Mouse (Mus musculus) myocyte (in vitro differentiated cells): ENCODE measurements around the gene Slc9a9. TPM values are rescaled to one million over a fixed set of nuclear protein-coding genes. Genes with fewer than 3 reads are reported as not detected.

Experiments
- H3K27me3 ChIP-seq: one replicate; pipeline ENCODE4 v1.6.1; 2011; ENCODE audit not compliant: control insufficient read depth, insufficient read depth, insufficient read length
- H3K36me3 ChIP-seq: one replicate; pipeline ENCODE4 v1.6.1; 2011; ENCODE audit not compliant: control insufficient read depth, insufficient read depth
- H3K4me2 ChIP-seq: one replicate; pipeline ENCODE4 v1.6.1; 2011; ENCODE audit warnings: low read depth, control low read depth
- H3K4me3 ChIP-seq: one replicate; pipeline ENCODE4 v1.5.1; 2011; ENCODE audit warnings: mild to moderate bottlenecking, control low read depth, moderate library complexity
- H3K79me2 ChIP-seq: one replicate; pipeline ENCODE4 v1.6.1; 2011; ENCODE audit not compliant: control insufficient read depth, insufficient read depth
- H3ac ChIP-seq: one replicate; pipeline ENCODE4 v1.6.1; 2011; ENCODE audit not compliant: control insufficient read depth, insufficient read length
- CEBPB ChIP-seq: IDR thresholded peaks from 2 replicates; pipeline ENCODE4 v1.6.1; 2011; ENCODE audit warnings: mild to moderate bottlenecking, moderate library complexity; ENCODE audit not compliant: poor library complexity, insufficient read depth, severe bottlenecking
- E2F4 ChIP-seq: IDR thresholded peaks from one replicate; pipeline ENCODE4 v1.6.1; 2011; ENCODE audit warnings: mild to moderate bottlenecking, control low read depth, moderate library complexity; ENCODE audit not compliant: insufficient read depth
- MAX ChIP-seq: IDR thresholded peaks from one replicate; pipeline ENCODE4 v1.6.1; 2011; ENCODE audit warnings: low read depth, mild to moderate bottlenecking, control low read depth
- MYOD1 ChIP-seq, 3 experiments: IDR thresholded peaks; one replicate each; pipeline ENCODE4 v1.6.1; 2011; ENCODE audit warnings: control low read depth in 2 of 3, low read depth in 2 of 3, mild to moderate bottlenecking in 2 of 3, moderate library complexity in 1 of 3; ENCODE audit not compliant: insufficient read length in 2 of 3, control insufficient read depth in 1 of 3
- MYOG ChIP-seq, 3 experiments: IDR thresholded peaks; one replicate each; pipeline ENCODE4 v1.6.1; 2011; ENCODE audit warnings: control low read depth in 2 of 3, low read depth in 2 of 3, mild to moderate bottlenecking in 2 of 3; ENCODE audit not compliant: insufficient read length in 2 of 3, control insufficient read depth in 1 of 3, insufficient read depth in 1 of 3
- POLR2A ChIP-seq: IDR thresholded peaks from one replicate; pipeline ENCODE4 v1.6.1; 2011; ENCODE audit warnings: low read depth, mild to moderate bottlenecking, control low read depth, moderate library complexity; ENCODE audit not compliant: insufficient read length
- POLR2AphosphoS2 ChIP-seq: IDR thresholded peaks from one replicate; pipeline ENCODE4 v1.6.1; 2011; ENCODE audit warnings: low read depth, control low read depth; ENCODE audit not compliant: insufficient read length
- REST ChIP-seq: IDR thresholded peaks from one replicate; pipeline ENCODE4 v1.6.1; 2011; ENCODE audit warnings: mild to moderate bottlenecking, control low read depth, moderate library complexity; ENCODE audit not compliant: insufficient read depth, insufficient read length
- SRF ChIP-seq: IDR thresholded peaks from one replicate; pipeline ENCODE4 v1.6.1; 2011; ENCODE audit warnings: low read depth; ENCODE audit not compliant: control insufficient read depth, insufficient read length
- TCF12 ChIP-seq: IDR thresholded peaks from one replicate; pipeline ENCODE4 v1.6.1; 2011; ENCODE audit warnings: mild to moderate bottlenecking, control low read depth; ENCODE audit not compliant: poor library complexity, insufficient read depth, severe bottlenecking
- TCF3 ChIP-seq: IDR thresholded peaks from one replicate; pipeline ENCODE4 v1.6.1; 2011; ENCODE audit warnings: low read depth, control low read depth; ENCODE audit not compliant: insufficient read length
- USF1 ChIP-seq: IDR thresholded peaks from one replicate; pipeline ENCODE4 v1.6.1; 2011; ENCODE audit warnings: low read depth, mild to moderate bottlenecking, control low read depth, moderate library complexity
- polyA plus RNA-seq: library from polyadenylated mRNA; unstranded; fragments of >200 nt; fragmentation: generic; extraction: Trizol; gene quantifications from one replicate; pipeline ENCODE4 v1.2.1, GENCODE M21; 2012; ENCODE audit warnings: missing spikeins

Gene Slc9a9
- polyA plus RNA-seq, 1 experiment: 21.5 TPM

DNA sequence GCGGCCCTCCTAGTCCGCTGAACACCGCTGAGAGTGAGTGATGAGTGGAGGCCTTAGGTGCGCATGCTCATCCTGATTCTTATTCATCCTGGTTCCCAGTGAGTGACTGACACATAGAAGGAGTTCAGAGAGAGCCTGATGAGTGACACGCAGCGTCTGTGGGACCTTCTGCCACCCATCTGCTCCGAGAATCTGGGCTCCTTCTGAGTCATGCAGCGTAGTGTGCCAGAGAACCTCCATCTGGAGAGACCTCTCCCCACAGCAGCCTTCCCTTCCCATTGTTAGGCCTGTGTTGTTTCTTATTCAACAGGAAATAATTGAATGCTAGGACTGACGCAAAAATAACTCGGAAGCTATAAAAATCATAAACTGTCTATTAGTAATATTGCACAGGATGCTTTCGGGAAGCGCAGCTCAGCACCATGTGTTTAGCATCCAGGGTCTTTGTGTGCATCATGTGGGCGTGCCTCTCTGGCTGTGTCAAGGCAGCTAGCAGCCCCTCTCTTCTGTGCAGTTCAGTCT lies 498.8 kb downstream of the Slc9a9 start:
- Histone ChIP-seq H3ac (no peak overlapping the region), H3K27me3 (no peaks in the 10 kb centered on the region), H3K79me2 (no peaks in the 10 kb centered on the region), H3K4me3 (no peak overlapping the region), H3K4me2 (no peak overlapping the region), H3K36me3 (no peaks in the 10 kb centered on the region)
- TF ChIP-seq POLR2AphosphoS2: no peak
- TF ChIP-seq SRF: no peak
- no peak for TF ChIP-seq CEBPB
- TF ChIP-seq USF1: no peak

DNA sequence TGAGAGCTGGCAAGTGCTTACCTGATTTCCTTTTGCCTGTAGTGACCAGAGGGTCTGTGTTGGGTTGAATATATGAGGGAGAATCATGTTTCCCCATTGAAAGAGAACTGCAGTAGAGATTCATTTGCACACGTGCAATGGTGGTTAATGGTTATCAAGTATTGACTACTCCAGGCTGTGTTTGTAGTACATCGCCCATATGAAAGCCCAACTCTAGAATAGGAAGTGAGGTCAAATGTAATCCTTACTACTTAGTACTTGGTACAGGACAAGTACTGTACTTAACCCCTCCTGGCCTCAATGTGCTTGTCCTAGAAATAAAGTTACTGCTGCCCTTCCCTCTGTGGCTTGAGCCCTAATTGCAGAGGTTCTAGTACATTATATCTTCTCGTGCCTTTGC lies 508.5 kb downstream of the Slc9a9 start:
- H3K4me3 ChIP-seq: no peak overlapping the region
- H3K27me3 ChIP-seq: no peaks in the 10 kb centered on the region
- H3K36me3 ChIP-seq: no peaks in the 10 kb centered on the region
- H3K4me2 ChIP-seq: no peak overlapping the region
- H3K79me2 ChIP-seq: no peaks in the 10 kb centered on the region
- H3ac ChIP-seq: no peak overlapping the region
- TF ChIP-seq TCF12 (no peak), POLR2A (no peak), REST (no peak), SRF (no peak), POLR2AphosphoS2 (no peak), E2F4 (no peak), CEBPB (no peak), MYOD1 (IDR thresholded peaks at IDR 0.05; ENCODE audit: control insufficient read depth in 1 of 3, insufficient read length in 2 of 3, low read depth in 2 of 3) (no peak), TCF3 (no peak), MAX (no peak), USF1 (no peak), MYOG (IDR thresholded peaks at IDR 0.05; ENCODE audit: control insufficient read depth in 1 of 3, insufficient read depth in 1 of 3, insufficient read length in 2 of 3, low read depth in 2 of 3) (no peak)

GRCm38 (mm10) chr9:95180005-95180404 lies 510.3 kb downstream of the Slc9a9 start:
- H3K36me3 ChIP-seq: no peaks in the 10 kb centered on the region
- H3K79me2 ChIP-seq: no peaks in the 10 kb centered on the region
- TF ChIP-seq TCF12: no peak
- no peak for TF ChIP-seq POLR2AphosphoS2
- TF ChIP-seq E2F4: no peak
- TF ChIP-seq USF1: no peak
- TF ChIP-seq MYOG (IDR thresholded peaks at IDR 0.05; ENCODE audit: control insufficient read depth in 1 of 3, insufficient read depth in 1 of 3, insufficient read length in 2 of 3, low read depth in 2 of 3): no peak
- TF ChIP-seq REST: no peak
- TF ChIP-seq TCF3: no peak
- TF ChIP-seq POLR2A: no peak
- no peak for TF ChIP-seq MAX
- H3K4me3 ChIP-seq: no peak overlapping the region
- H3K27me3 ChIP-seq: no peaks in the 10 kb centered on the region
- no peak overlapping the region for H3K4me2 ChIP-seq
- no peak overlapping the region for H3ac ChIP-seq

- H3K27me3 ChIP-seq: no peaks in the 10 kb centered on the region
- H3K36me3 ChIP-seq: no peaks in the 10 kb centered on the region
- no peak overlapping the region for H3K4me3 ChIP-seq
- H3K79me2 ChIP-seq: no peaks in the 10 kb centered on the region
- H3ac ChIP-seq: no peak overlapping the region
- TF ChIP-seq POLR2AphosphoS2 (no peak), TCF12 (no peak), CEBPB (no peak), SRF (no peak), MYOD1 (IDR thresholded peaks at IDR 0.05; ENCODE audit: control insufficient read depth in 1 of 3, insufficient read length in 2 of 3, low read depth in 2 of 3) (no peak), USF1 (no peak)
- no peak overlapping the region for H3K4me2 ChIP-seq
Measured at GRCm38 (mm10) chr9:95180569-95180968, 510.9 kb downstream of the Slc9a9 start.

DNA sequence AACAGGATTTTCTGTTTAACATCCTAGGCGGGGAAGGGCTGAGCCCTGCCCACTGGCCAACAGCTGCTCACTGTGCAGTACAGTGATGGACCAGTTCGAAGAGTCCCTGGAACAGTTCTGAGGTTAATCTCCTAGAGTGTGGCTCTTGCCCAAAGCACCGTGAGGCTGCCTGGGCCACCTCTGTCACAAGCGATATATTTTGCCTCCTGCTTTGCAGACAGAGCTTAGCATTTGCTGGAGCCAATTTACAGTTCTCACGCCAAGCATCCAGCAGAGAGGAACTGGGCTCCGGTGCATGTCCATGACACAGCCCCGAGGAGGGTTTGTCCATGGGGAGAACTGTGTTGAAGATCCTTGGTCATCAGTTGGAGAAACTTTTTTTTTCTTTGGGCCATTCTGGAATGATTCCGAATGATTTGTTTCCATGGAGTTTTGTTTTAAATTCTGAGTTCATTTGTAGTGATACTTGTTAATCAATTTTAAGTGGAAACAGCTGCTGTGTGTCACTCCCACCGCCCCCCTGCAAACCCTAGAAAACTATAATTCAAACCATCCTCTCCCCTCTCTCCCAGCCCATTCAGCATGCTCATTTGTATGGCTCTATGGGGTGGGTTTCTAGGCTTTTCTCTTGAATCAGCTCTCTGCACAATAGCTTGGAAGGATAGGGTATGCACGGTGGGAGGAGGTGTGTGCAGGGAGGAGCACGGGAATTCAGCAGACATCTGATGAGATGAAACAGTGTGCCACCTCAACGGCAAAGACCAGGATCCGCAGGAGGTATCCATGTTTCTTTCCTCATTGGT lies 511.7 kb downstream of the Slc9a9 start:
- Histone ChIP-seq H3K79me2 (no peaks in the 10 kb centered on the region), H3K4me3 (no peak overlapping the region), H3ac (no peak overlapping the region), H3K4me2 (no peak overlapping the region), H3K36me3 (no peaks in the 10 kb centered on the region), H3K27me3 (no peaks in the 10 kb centered on the region)
- TF ChIP-seq TCF3 (no peak), MYOG (IDR thresholded peaks at IDR 0.05; ENCODE audit: control insufficient read depth in 1 of 3, insufficient read depth in 1 of 3, insufficient read length in 2 of 3, low read depth in 2 of 3) (no peak), POLR2AphosphoS2 (no peak), MYOD1 (IDR thresholded peaks at IDR 0.05; ENCODE audit: control insufficient read depth in 1 of 3, insufficient read length in 2 of 3, low read depth in 2 of 3) (no peak), SRF (no peak), REST (no peak), POLR2A (no peak), TCF12 (no peak), CEBPB (no peak), E2F4 (no peak), MAX (no peak), USF1 (no peak)
